Mouse (Mus musculus) splenic B cell, adult 2 months (primary cell): ENCODE results near the gene Rprd2.
A peak's percentile ranks its signal among the peaks of the same experiment; 100 is the strongest.
"Not testable (repeated sequence)": the region's sequence is repeated elsewhere in the genome, so short reads cannot be mapped to it uniquely, and the experiment has no call there.

Source experiments
- DNase-seq: peaks from one replicate; pipeline ENCODE4 v3.0.0-alpha.2; 2011; ENCODE audit warnings: low read depth, low spot score
- H3K27me3 ChIP-seq: 2 replicates; pipeline ENCODE4 v1.6.1; 2012; ENCODE audit warnings: mild to moderate bottlenecking, low read length, moderate library complexity, mixed read lengths; ENCODE audit not compliant: control insufficient read depth, poor library complexity, insufficient read depth, severe bottlenecking
- H3K36me3 ChIP-seq: 2 replicates; pipeline ENCODE4 v1.6.1; 2012; ENCODE audit warnings: mild to moderate bottlenecking, low read length, moderate library complexity, mixed read lengths; ENCODE audit not compliant: control insufficient read depth, poor library complexity, insufficient read depth, severe bottlenecking

Gene Rprd2

DNA sequence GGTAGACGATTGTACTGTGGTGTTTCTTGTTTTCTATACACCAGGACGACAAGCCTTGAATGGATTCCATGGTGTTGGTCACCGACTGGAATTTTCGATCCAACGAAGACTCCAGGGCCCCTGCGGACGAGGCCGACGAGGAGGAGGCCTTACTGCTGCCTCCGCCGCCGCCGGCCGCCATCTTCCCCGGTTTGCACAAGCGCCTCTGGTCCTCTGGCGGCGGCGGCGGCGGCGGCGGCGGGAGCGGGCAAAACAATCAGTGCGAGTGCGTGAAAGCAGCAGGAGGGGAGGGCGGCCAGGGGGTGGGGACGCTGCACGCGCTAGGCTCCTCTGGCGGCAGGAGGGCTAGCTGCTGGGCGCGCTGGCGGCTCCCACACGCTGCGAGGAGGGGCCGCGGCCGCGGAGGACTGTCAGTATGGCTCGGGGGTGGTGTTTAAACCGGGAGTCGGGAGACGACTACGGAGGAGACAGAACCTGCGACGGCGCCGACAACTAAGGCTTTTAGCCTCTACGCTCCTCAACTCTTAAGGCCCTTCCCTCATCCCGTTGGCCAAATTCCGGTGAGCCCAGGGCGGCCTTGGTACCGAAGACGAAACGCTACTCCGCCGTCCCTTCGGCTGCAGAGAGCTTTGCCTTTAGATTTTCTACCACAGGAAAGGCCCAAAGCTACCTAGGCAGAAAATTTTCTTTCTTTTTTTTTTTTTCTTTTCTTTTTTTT, at the start of gene Rprd2:
Gene Rprd2 (minus strand): TSS at position 293 of the 718 bp plus-strand sequence.
- Histone ChIP-seq H3K27me3 (no peaks in the 10 kb centered on the region), H3K36me3 (no peaks in the 10 kb centered on the region)
- peak; percentile 85 for DNase-seq

- no peaks in the 10 kb centered on the region for H3K27me3 ChIP-seq
Observed at GRCm38 (mm10) chr3:95867408-95867807, 48.7 kb upstream of the Rprd2 start.

DNA sequence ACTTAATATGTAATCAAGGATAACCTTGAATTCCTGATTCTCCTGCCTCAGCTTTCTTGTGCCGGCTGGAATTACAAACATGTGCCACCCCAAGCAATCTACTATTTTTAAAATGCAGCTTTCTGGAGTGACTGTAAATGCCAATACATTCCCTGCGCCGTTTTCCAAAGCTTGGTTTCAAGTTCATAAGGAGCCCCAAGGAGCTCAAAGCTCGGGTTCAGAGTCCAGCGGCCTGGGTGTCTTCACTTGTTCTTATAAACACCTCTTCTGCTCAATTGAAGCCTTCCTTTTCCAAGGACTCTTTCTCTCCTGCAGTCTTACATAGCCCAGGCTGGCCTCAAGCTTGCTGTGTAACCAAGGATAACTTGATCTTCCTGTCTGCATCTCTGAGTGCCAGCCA, 47.4 kb upstream of the Rprd2 start:
- DNase-seq, result no peak
- H3K36me3 ChIP-seq, result peaks cover 18% of the 10 kb centered on the region
- no peaks in the 10 kb centered on the region for H3K27me3 ChIP-seq

More at GRCm38 (mm10) chr3:95867408-95867807, 48.7 kb upstream of the Rprd2 start:
- no peak for DNase-seq
- peaks cover 18% of the 10 kb centered on the region for H3K36me3 ChIP-seq

GRCm38 (mm10) chr3:95865571-95865970, 46.9 kb upstream of the Rprd2 start:
- no peak for DNase-seq
- Histone ChIP-seq H3K36me3 (peaks cover 18% of the 10 kb centered on the region), H3K27me3 (no peaks in the 10 kb centered on the region)

DNA sequence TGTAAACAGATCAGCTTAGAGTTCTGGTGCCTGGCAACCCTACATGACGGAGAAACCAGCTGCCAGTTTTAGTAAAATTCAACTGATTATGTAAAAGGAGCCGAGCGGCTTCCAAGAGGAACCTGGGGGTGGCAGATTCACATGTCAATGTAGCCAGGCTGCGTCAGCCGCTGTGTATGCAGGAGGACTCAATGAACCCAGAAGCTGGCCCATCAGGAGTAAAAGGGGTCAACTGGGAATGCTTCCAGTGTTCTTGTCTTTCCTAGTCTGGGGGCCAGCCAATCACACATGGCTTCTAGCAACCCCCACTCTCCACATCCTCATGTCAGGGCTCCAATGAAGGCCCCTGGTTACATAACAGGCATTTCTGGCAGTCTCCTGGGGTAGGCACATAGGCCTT, 46.4 kb upstream of the Rprd2 start:
- H3K36me3 ChIP-seq, result peaks cover 18% of the 10 kb centered on the region
- no peaks in the 10 kb centered on the region for H3K27me3 ChIP-seq
- DNase-seq, result no peak

- H3K27me3 ChIP-seq, result no peaks in the 10 kb centered on the region
- DNase-seq, result no peak
- peaks cover 16% of the 10 kb centered on the region for H3K36me3 ChIP-seq
Observed at GRCm38 (mm10) chr3:95863578-95863977, 44.9 kb upstream of the Rprd2 start.

DNA sequence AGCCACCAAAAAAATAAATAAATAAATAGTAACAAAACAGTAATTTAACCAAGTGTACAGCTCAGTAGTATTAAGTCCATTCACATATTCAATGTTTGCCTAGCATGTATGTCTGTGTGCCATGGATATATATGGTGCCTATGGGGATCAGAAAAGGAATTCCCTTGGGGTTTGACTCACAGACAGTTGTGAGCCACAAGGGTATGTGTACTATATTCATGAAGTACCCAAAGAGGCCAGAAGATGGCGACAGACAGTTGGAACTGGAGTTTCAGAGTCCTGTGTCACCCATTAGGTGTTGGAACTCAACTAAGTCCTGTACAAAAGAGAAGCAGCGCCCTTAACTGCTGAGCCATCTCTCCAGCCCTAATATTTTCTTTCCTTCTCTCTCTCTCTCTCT, 43.1 kb upstream of the Rprd2 start:
- DNase-seq, result peak; percentile 93
- Histone ChIP-seq H3K27me3 (no peaks in the 10 kb centered on the region), H3K36me3 (0 out of 2 replicates have a peak, but pooled peaks cover 9% of the 10 kb centered on the region)

- 0 out of 2 replicates have a peak, but pooled peaks cover 9% of the 10 kb centered on the region for H3K36me3 ChIP-seq
- DNase-seq, result peak; percentile 68
- no peaks in the 10 kb centered on the region for H3K27me3 ChIP-seq
Observed at GRCm38 (mm10) chr3:95861216-95861615, 42.6 kb upstream of the Rprd2 start.

DNA sequence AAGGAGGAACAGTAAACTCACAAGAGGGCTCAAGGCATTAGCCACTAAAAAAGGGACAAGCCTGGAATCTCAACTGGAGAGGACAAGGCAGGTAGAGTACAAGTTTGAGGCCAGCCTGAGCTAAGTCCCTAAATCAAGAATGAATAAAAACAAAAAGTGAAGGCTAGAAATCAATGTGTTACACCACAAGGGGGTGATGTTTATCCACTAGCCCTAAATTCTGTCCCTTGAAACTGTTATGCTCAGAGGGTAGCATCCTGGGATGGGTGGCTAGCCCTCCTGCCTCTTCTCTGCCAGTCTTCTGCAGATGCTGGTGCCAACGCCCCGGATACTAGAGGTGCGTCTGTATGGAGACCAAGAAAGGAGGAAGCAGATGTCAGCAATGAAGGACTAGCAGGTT, 41.7 kb upstream of the Rprd2 start:
- no peaks in the 10 kb centered on the region for H3K27me3 ChIP-seq
- DNase-seq, result peak; percentile 51
- H3K36me3 ChIP-seq, result 0 out of 2 replicates have a peak, but pooled peaks cover 9% of the 10 kb centered on the region

GRCm38 (mm10) chr3:95858278-95858677, 39.6 kb upstream of the Rprd2 start:
- not testable (repeated sequence) for DNase-seq, H3K27me3 ChIP-seq, H3K36me3 ChIP-seq

DNA sequence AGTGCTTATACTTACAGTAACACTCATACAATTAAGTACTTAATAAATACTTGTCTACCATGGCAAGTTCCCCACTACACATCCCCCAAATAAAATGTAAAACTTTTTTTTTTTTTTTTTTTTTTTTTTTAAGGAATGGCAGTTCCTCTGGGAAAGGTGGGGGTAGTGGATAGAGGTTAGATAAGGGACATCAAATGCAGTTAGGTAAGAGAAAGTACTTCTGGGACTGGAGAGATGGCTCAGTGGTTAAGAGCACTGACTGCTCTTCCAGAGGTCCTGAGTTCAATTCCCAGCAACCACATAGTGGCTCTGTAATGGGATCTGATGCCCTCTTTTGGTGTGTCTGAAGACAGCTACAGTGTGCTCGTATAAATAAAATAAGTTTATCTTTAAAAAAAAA, 38.4 kb upstream of the Rprd2 start:
- DNase-seq, H3K27me3 ChIP-seq, H3K36me3 ChIP-seq: not testable (repeated sequence)

GRCm38 (mm10) chr3:95856115-95856514, 37.5 kb upstream of the Rprd2 start:
- H3K27me3 ChIP-seq, result no peaks in the 10 kb centered on the region
- DNase-seq, result no peak
- H3K36me3 ChIP-seq, result peaks cover 4% of the 10 kb centered on the region; the same call in 1 of the 2 replicates

- no peaks in the 10 kb centered on the region for H3K27me3 ChIP-seq
- H3K36me3 ChIP-seq, result peaks cover 4% of the 10 kb centered on the region; the same call in 1 of the 2 replicates
- peak; percentile 95 for DNase-seq
Observed at GRCm38 (mm10) chr3:95855502-95856089, 36.9 kb upstream of the Rprd2 start, which contains the start of gene Prpf3. Gene Prpf3 (minus strand): TSS chr3:95855885.

DNA sequence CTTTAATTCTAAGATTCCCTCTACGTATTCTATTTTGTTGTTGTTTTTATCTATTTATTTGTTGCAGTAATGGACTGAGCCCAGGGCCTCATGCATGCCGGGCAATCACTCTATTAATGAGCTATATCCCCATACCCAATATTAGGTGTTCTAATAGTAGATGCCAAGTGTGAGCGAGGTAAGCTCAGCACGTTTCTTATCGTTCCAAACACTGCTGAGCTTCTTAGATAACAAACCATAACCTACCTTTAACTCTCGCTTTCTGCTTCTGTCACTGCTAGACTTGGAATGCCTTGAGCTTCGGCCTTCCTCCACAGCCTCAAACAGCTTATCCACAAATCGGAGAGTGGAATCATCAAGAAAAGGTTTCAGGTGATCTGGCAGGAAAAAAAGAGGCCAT, 32.7 kb upstream of the Rprd2 start:
- no peaks in the 10 kb centered on the region for H3K27me3 ChIP-seq
- peaks cover 16% of the 10 kb centered on the region; the same call in 1 of the 2 replicates for H3K36me3 ChIP-seq
- DNase-seq, result no peak

GRCm38 (mm10) chr3:95850611-95851010, 31.9 kb upstream of the Rprd2 start:
- Histone ChIP-seq H3K36me3 (peaks cover 20% of the 10 kb centered on the region), H3K27me3 (no peaks in the 10 kb centered on the region)
- no peak for DNase-seq
